Mouse (Mus musculus): ENCODE results near the gene Mthfsl.
"Not testable (repeated sequence)": the region's sequence is repeated elsewhere in the genome, so short reads cannot be mapped to it uniquely, and the experiment has no call there.

Mthfsl gene

GRCm38 (mm10) chr9:88719989-88720537 is at the start of gene Mthfsl:
Gene Mthfsl (minus strand): TSS chr9:88720296.
- peak; percentile 41 for DNase-seq

DNA sequence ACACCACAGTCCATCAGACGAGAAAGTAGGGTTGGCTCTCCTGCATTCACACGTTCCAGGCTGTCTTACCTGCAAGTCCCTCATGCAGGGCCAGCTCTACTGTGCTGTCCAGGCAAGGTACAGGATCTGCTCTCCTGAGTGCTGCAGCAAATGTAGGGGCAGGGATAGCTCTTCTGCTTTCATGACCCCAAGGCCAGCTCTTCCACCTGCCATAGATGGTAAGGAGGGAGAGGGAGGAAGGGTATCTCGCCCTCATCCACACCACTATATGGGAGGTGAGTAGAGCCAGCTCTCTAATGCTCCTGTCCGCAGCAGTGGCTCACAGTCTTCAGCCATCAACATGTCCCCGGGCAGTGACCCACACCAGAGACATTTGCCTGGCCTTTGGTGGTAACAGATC is 49.4 kb upstream of the Mthfsl start:
- not testable (repeated sequence) for DNase-seq

- not testable (repeated sequence) for DNase-seq
These were observed 26.6 kb upstream of the Mthfsl start for GRCm38 (mm10) chr9:88746687-88747086.

DNA sequence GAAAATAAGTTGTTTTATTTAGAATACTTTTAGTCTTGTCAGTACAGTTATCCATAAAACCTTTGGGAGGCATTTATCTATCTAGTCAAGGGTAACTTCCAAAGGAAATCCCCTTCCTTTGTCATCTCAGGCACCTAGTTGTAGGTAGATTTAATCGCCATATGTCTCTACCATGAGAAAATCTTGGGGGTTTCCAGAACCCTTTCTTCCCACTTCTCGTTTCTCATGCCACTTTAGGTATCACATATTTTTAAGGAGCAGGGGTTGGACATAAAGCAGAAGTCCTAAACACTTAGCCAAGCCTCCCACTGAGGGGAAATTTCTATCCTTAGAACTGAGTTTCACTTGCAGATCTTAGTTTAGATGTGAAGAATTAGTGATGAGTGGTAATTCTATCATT is 25.9 kb upstream of the Mthfsl start:
- DNase-seq = not testable (repeated sequence)

DNA sequence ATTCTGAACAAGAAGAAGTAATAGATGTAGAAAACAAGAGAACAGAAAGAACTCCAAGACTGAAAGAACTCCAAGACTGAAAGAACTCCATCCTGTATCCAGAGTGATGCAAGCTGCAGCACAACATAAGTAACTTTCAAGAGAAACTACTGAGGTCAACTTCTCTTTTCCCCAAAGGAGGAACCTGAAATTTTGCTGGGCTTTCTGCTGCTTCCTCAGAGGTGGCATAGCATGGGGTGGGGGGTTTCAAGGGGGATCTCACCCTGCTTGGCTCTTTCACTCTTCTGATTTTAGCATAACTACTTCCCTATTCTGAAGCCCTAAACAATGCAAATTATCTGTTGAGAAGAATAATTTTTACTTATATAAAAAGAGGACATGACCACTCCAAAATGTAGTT is 15.2 kb upstream of the Mthfsl start:
- not testable (repeated sequence) for DNase-seq

DNA sequence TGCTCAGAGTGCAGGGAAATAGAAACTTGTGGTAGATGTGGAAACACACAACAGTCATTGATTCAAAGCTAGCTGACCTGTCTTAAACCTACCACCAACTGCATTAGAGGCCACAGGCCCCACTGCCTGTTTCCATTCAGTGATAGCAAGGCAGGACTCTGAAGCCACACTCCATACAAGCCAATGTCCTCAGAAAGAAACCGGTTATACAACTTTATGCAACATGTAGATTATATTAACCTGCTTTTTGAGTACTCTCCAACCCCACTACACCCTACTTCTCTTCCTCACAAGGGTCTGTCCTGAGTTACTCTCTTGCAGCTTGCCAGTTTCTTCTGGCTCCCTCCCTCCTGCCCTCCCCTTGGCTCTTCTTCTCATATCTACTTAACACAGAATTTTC is 13.1 kb upstream of the Mthfsl start:
- DNase-seq = not testable (repeated sequence)

DNA sequence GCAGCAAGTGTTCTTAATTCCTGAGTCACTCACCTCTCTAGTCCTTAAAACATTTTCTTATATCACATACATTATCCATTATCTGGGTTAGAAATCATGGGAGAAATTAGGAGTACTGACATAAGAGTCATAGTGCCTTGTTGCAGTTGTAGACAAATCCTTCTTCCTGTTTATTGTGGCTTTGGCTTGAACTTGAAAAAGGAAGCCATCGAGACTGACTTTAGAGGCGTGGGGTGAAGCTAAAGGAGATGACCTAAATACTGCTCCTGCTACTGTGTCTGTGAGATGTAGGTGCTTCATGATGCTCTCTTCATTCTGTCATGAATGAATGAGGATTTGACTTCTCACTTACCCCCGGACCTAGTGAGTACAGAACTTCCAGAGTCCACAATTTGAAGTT is 12.2 kb upstream of the Mthfsl start:
- DNase-seq = not testable (repeated sequence)

DNA sequence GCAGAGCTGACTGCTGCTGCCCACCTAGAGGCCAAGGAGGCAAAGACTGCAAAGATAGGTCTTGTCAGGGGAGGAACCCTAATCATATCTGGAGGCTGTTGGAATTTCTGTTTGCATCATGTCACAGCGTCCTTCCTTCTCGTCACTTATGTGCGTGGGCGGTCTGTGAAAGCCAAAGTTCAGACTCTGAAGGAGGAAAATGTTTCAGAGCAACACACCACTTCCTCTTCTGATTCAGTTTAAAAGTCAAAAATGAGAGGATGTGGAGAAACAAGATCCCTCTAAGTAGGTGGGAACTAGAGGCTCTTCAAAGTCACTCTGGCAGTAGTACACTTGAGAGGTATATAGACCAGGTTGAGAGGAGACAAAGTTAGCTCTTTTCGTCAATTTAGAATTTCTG is 11.6 kb upstream of the Mthfsl start, which contains the start of gene Bcl2a1d:
TSS of gene Bcl2a1d (minus strand) at position 187 of the 400 bp plus-strand sequence.
- DNase-seq = not testable (repeated sequence)

GRCm38 (mm10) chr9:88728311-88728710 is 8.2 kb upstream of the Mthfsl start:
- DNase-seq = not testable (repeated sequence)

DNA sequence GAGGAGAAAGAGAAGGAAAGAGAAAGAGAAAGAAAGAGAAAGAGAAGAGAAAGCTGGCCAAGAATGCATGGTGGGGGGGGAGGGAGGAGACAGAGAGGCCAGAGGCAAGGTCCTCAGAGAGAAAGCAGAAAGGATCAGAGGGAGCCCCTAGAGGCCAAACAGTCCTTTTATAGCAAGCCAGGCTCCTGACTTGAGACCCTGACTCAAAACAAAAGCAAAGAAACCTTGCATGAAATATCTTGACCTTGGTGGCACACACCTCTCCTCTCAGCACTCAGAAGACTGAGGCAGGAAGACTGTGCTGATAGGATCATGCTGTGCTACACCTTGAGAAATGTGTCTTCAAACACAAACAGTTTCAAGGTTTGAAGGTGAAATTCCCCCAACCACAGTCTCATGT is 1.5 kb upstream of the Mthfsl start:
- DNase-seq = not testable (repeated sequence)

- peak; percentile 42 for DNase-seq
These were observed 799 bp downstream of the Mthfsl start for GRCm38 (mm10) chr9:88719073-88719921.

GRCm38 (mm10) chr9:88718593-88718992 is 1.5 kb downstream of the Mthfsl start:
- DNase-seq = not testable (repeated sequence)

- not testable (repeated sequence) for DNase-seq
These were observed 2.0 kb downstream of the Mthfsl start for GRCm38 (mm10) chr9:88718140-88718539.

DNA sequence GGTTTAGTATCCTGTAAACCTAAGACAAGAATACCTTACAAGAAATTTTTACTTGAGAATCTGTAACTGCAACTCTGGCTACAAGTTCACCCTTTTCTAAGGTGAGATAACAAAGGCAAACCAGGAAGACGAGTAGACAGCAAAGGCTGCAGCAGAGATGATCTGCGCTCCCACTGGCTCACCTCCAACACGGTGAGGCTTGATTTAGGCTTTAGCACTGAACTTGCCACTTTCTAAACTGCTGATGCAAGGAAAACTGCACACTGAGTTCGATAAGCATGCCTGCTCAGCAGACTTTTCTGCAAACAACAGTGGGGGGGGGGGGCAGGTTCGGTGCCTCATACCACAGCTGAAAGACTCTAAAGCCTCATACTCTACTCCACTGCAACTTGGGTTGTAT is 5.6 kb downstream of the Mthfsl start:
- DNase-seq = not testable (repeated sequence)

- not testable (repeated sequence) for DNase-seq
These were observed 7.8 kb downstream of the Mthfsl start for GRCm38 (mm10) chr9:88712164-88712749.

GRCm38 (mm10) chr9:88710910-88711438 is 9.1 kb downstream of the Mthfsl start:
- DNase-seq = not testable (repeated sequence)

DNA sequence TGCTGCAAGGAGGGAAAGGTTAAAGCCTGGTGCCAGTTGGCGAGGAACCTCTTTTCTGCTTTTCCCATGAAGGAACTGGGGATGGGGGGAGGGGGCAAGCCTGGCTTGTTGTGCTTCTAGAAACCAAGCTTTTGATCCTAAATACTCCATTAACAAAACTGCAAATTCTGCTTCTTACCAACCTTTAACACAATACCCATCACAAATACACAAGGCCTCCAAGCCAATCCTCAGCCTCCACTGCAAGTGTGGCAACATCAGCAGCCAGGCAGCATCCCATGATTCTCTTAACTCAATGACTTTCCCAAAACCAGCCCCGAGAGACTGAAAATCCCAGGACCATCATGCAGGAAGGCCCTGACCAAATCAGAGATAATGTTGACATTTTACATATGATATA is 9.7 kb downstream of the Mthfsl start:
- DNase-seq = not testable (repeated sequence)

DNA sequence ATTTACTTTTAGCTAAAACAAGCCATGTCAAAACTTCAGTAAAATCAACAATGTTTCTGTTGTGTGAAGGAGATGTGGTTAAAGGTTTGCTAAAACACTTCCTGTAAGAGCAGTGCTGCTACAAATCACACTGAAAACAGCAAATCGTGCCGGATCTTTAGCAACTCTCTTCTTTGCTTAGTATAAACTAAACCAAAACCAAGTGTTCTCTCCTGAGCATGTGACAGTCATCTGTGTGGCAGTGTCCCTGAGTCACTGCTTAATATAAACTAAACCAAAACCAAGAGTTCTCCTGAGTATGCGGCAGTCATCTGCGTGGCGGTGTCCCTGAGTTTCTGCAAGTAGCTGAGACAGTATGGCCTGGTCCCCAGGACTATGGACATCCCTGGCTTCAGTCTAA is 10.3 kb downstream of the Mthfsl start:
- DNase-seq = not testable (repeated sequence)

- DNase-seq = no peak
These were observed 10.8 kb downstream of the Mthfsl start for GRCm38 (mm10) chr9:88709304-88709703.

DNA sequence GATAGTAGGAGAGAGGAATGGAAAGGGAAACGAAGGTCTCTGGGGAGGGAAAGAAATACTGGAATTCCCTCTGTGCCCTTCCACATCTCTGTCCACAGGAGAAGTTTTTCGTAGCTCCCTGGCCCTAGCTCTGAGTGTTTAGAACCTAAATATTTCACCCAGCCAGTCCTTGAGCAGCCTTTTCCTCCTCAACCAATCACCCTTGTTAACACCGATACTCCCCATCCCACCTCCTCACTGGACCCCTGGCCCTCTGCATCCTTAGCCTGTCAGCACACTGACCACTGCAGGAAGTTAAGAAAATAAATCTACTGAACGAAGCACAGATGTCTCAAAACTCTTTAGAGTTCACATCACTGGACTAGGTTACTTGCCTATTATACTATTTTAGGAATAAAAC is 13.4 kb downstream of the Mthfsl start:
- no peak for DNase-seq

GRCm38 (mm10) chr9:88705157-88705556 is 14.9 kb downstream of the Mthfsl start:
- DNase-seq = not testable (repeated sequence)

- DNase-seq = not testable (repeated sequence)
These were observed 21.4 kb downstream of the Mthfsl start for GRCm38 (mm10) chr9:88698746-88699145.

- not testable (repeated sequence) for DNase-seq
These were observed 28.8 kb downstream of the Mthfsl start for GRCm38 (mm10) chr9:88691307-88691706.
